Mouse (Mus musculus) midbrain, embryonic 13.5 days (tissue): ENCODE results near the gene Mrpl49. TPM values are rescaled to one million over a fixed set of nuclear protein-coding genes. Genes with fewer than 3 reads are reported as not detected.
A peak's percentile ranks its signal among the peaks of the same experiment; 100 is the strongest.

Experiments used
- ATAC-seq: fragments of 200-750 bp; cut with Nextera tagmentation; 2 replicates; pipeline ENCODE4 v1.8.0; 2017; ENCODE audit warnings: mild to moderate bottlenecking, moderate TSS enrichment, moderate library complexity
- H3K27ac ChIP-seq: fragments of 300-500 bp; sonication (generic); 2 replicates; pipeline ENCODE4 v1.5.1; 2015; ENCODE audit warnings: inconsistent platforms, mild to moderate bottlenecking, moderate library complexity
- H3K27me3 ChIP-seq: fragments of 300-500 bp; sonication (generic); 2 replicates; pipeline ENCODE4 v1.6.1; 2015; ENCODE audit warnings: mild to moderate bottlenecking, inconsistent platforms
- H3K36me3 ChIP-seq: fragments of 300-500 bp; sonication (generic); 2 replicates; pipeline ENCODE4 v1.6.1; 2015; ENCODE audit warnings: mild to moderate bottlenecking, inconsistent platforms
- H3K4me1 ChIP-seq: fragments of 300-500 bp; sonication (generic); replicated peaks from 2 replicates; pipeline ENCODE4 v1.6.1; 2015; ENCODE audit warnings: inconsistent platforms
- H3K4me2 ChIP-seq: fragments of 300-500 bp; sonication (generic); replicated peaks from 2 replicates; pipeline ENCODE4 v1.6.1; 2015; ENCODE audit warnings: moderate library complexity, mild to moderate bottlenecking, inconsistent platforms
- H3K4me3 ChIP-seq: fragments of 300-500 bp; sonication (generic); replicated peaks from 2 replicates; pipeline ENCODE4 v1.5.1; 2015; ENCODE audit warnings: mild to moderate bottlenecking, inconsistent platforms
- H3K9ac ChIP-seq: fragments of 300-500 bp; sonication (generic); replicated peaks from 2 replicates; pipeline ENCODE4 v1.6.1; 2015; ENCODE audit warnings: mild to moderate bottlenecking, inconsistent platforms
- H3K9me3 ChIP-seq: fragments of 300-500 bp; sonication (generic); 2 replicates; pipeline ENCODE4 v1.6.1; 2016; ENCODE audit warnings: mild to moderate bottlenecking, inconsistent platforms
- WGBS: fragments of 180-500 bp; shearing (Covaris S2); methylation state at CpG from one replicate; pipeline ENCODE4 v1.1.7; 2015; 5-methylcytosine and 5-hydroxymethylcytosine counted together
- polyA plus RNA-seq: library from polyadenylated mRNA; unstranded; fragments of >200 nt; fragmentation: Nextera tagmentation; extraction: Ambion mirVana; gene quantifications from 2 replicates; pipeline ENCODE4 v1.2.1, GENCODE M21; 2015

Gene Mrpl49
- polyA plus RNA-seq, 1 experiment from 2014 or later, result 73.7 TPM

DNA sequence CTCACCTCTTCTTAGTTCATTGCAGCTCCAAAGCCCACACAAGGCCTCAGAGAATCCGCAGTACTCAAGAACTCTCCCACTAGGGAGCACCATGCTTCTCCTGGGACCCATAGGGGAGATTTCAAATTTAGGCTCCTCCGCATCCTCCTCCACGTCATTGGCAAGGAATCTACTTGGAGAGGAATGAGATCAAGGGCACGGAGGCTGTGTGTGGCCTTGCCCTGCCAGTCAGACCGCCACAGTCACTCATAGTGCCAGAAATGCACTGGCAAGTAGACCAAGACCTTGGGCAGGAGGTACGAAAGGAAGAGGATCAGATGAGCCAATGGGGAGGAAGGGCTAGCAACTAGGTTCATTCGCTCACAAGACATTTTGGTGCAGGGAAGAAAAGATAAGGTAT is 33.7 kb downstream of the Mrpl49 start:
- Histone ChIP-seq H3K27ac (no peak overlapping the region), H3K9ac (no peak overlapping the region), H3K36me3 (no peaks in the 10 kb centered on the region), H3K4me1 (no peaks in the 10 kb centered on the region), H3K4me2 (no peak overlapping the region), H3K9me3 (no peaks in the 10 kb centered on the region), H3K4me3 (no peak overlapping the region), H3K27me3 (no peaks in the 10 kb centered on the region)
- 85% methylated on average over 7 of the region's 7 CpGs for WGBS
- no peak for ATAC-seq

DNA sequence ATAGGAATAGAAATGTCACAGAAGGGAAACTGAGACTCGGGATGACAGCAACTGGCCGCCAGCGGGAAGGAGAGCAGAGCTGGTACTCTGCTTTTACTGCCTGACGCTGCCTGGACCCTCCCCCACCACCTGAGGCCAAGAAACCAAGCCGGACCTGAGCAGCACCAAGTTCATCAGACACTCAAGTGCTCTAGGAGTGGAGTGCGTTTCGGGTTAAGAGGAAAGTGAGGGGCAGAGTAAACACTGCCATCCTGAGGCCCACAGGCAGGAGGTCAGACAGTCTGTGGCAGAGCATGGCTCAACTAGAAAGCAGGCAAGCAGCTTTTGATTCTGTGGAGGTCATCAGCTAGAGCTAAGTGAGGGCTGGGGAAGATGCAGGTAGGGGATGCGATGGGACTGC is 34.5 kb downstream of the Mrpl49 start:
- WGBS, result 73% methylated on average over 8 of the region's 8 CpGs
- no peak for ATAC-seq
- no peaks in the 10 kb centered on the region for H3K27me3 ChIP-seq

DNA sequence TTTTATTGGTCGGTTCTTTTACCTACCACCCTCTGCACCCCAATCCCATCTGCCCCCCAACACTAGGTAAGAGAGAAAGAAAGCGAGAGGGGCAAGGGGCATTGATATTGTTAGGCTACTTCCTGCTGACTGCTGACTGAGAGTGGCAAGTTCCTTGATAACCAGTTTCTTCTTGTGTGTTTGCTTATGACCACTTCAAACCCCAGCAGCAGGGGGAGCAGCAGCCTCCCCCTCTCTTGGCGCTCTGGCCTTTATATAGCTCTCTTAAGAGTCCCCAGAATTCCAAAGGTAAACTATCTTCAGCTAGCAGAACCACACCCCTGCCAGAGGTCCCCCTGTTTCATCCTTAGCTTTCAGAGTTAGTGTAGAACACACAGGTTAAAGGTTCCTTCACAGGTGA is 37.3 kb downstream of the Mrpl49 start:
- no peaks in the 10 kb centered on the region for H3K36me3 ChIP-seq
- no peak overlapping the region for H3K9ac ChIP-seq
- H3K4me2 ChIP-seq, result no peak overlapping the region
- peaks cover 21% of the 10 kb centered on the region for H3K27me3 ChIP-seq
- H3K4me1 ChIP-seq, result peaks cover 10% of the 10 kb centered on the region
- no peaks in the 10 kb centered on the region for H3K9me3 ChIP-seq
- no peak overlapping the region for H3K4me3 ChIP-seq
- 56% methylated on average over 3 of the region's 3 CpGs for WGBS
- no peak for ATAC-seq
- H3K27ac ChIP-seq, result no peak overlapping the region

More for the DNA sequence above, 34.5 kb downstream of the Mrpl49 start:
- Histone ChIP-seq H3K27ac (no peak overlapping the region), H3K4me3 (no peak overlapping the region), H3K4me1 (no peaks in the 10 kb centered on the region), H3K9me3 (no peaks in the 10 kb centered on the region), H3K9ac (no peak overlapping the region; the same call in 1 of the 2 replicates), H3K36me3 (no peaks in the 10 kb centered on the region), H3K4me2 (no peak overlapping the region)

GRCm38 (mm10) chr19:6018142-6019089 is 39.2 kb downstream of the Mrpl49 start:
- 33% methylated on average over 15 of the region's 15 CpGs for WGBS
- Histone ChIP-seq H3K4me3 (no peak overlapping the region), H3K9ac (no peak overlapping the region), H3K9me3 (no peaks in the 10 kb centered on the region), H3K27ac (no peak overlapping the region), H3K27me3 (peaks cover 34% of the 10 kb centered on the region), H3K36me3 (no peaks in the 10 kb centered on the region), H3K4me1 (peaks cover 16% of the 10 kb centered on the region), H3K4me2 (no peak overlapping the region)
- no peak for ATAC-seq

DNA sequence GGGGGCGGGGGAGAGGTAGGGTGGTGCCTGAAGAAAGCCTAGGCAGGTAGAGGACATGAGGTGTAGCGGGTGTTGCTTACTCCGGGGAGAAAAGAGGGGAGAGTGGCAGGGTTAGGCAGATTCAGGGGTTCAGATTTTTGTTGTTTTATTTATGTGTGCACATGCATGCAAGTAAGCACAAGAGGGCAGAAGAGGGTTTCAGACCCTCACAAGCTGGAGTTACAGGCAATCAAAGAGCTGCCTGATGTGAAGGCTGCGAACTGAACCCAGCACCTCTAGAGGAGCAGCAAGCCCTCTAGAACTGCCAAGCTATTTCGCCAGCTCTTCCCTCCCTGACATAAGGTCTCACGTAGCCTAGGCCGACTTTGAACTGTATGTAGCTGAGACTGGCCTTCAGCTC is 41.1 kb downstream of the Mrpl49 start:
- Histone ChIP-seq H3K4me2 (no peak overlapping the region), H3K9me3 (no peaks in the 10 kb centered on the region), H3K27me3 (peaks cover 34% of the 10 kb centered on the region), H3K27ac (no peak overlapping the region), H3K36me3 (no peaks in the 10 kb centered on the region), H3K9ac (no peak overlapping the region), H3K4me3 (no peak overlapping the region), H3K4me1 (peaks cover 16% of the 10 kb centered on the region)
- WGBS, result 39% methylated on average over 7 of the region's 7 CpGs
- no peak for ATAC-seq

- no peaks in the 10 kb centered on the region for H3K9me3 ChIP-seq
- peak within 1 kb of the TSS; percentile 72 for H3K9ac ChIP-seq
- peak within 1 kb of the TSS; percentile 89 for H3K4me2 ChIP-seq
- peaks cover 16% of the 10 kb centered on the region for H3K4me1 ChIP-seq
- H3K4me3 ChIP-seq, result peak within 1 kb of the TSS; percentile 49
- no peaks in the 10 kb centered on the region for H3K36me3 ChIP-seq
- peaks cover 34% of the 10 kb centered on the region for H3K27me3 ChIP-seq
- WGBS, result 3% methylated on average over 39 of the region's 40 CpGs
- peak; percentile 86 for ATAC-seq
- no peak within 1 kb of the TSS for H3K27ac ChIP-seq
These were observed 41.9 kb downstream of the Mrpl49 start, which contains the start of gene Capn1 for GRCm38 (mm10) chr19:6015511-6016315. Capn1 (minus strand) TSS chr19:6015897.

DNA sequence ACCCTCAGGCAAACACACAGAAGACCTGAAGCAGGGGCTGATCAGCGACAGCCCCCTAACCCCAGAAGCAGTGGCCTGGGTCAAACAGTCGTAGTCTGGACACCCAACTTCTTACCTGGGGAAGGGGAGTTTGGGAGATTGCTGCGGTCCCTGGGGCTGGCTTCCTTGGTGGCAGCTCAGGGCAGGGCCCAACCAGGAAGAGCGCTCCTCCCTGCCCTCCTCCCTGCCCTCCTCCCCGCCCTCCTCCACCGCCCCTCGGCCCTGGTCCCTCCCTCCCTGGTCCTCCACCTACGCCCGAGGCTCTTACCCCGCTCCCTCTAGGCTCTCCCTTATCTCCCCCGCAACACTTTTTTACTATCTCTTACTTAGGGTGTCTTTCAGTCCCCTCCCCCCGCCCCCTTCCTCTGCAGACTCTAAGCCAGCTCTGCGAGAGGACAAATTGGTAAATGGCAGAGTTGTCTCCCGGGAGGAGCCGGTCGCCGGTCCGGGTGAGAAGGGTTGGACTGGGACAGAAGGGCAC is 42.5 kb downstream of the Mrpl49 start:
- Histone ChIP-seq H3K9ac (peak overlapping the region; percentile 72), H3K27me3 (peaks cover 34% of the 10 kb centered on the region), H3K36me3 (no peaks in the 10 kb centered on the region), H3K4me2 (peak overlapping the region; percentile 89), H3K9me3 (no peaks in the 10 kb centered on the region), H3K4me3 (peak overlapping the region; percentile 49), H3K27ac (no peak overlapping the region), H3K4me1 (peaks cover 16% of the 10 kb centered on the region)
- whole genome bisulfite sequencing, result 1% methylated on average over 15 of the region's 18 CpGs
- peak; percentile 56 for ATAC-seq

- ATAC-seq, result no peak
- Histone ChIP-seq H3K4me3 (no peak overlapping the region), H3K27ac (no peak overlapping the region), H3K9ac (no peak overlapping the region), H3K4me1 (peaks cover 16% of the 10 kb centered on the region), H3K4me2 (no peak overlapping the region), H3K9me3 (no peaks in the 10 kb centered on the region), H3K27me3 (peaks cover 34% of the 10 kb centered on the region), H3K36me3 (no peaks in the 10 kb centered on the region)
- WGBS, result 89% methylated on average over 10 of the region's 10 CpGs
These were observed 43.9 kb downstream of the Mrpl49 start for GRCm38 (mm10) chr19:6013691-6014090.

DNA sequence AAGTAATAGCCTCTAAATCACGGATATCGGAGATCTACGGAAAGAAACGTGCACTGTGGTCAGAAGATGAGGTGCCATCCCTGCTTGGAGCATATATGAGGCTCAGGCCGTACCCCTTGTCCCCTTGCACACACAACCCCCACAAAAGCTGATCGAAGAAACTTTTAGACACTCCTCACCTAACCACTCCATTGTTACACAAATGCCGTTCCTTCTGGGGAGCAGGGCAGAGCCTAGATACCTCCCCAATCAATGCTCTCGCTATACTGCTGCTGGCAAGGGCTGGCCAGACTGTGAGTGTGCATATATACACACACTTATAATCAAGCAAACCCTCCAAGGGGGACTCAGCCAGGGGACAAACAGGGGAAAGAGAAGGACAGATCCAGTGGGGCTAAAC is 48.4 kb downstream of the Mrpl49 start:
- H3K9me3 ChIP-seq, result no peaks in the 10 kb centered on the region
- no peaks in the 10 kb centered on the region for H3K4me1 ChIP-seq
- H3K27ac ChIP-seq, result no peak overlapping the region
- no peak overlapping the region for H3K4me2 ChIP-seq
- no peaks in the 10 kb centered on the region for H3K36me3 ChIP-seq
- ATAC-seq, result no peak
- H3K9ac ChIP-seq, result no peak overlapping the region
- 72% methylated on average over 8 of the region's 8 CpGs for WGBS
- peaks cover 4% of the 10 kb centered on the region for H3K27me3 ChIP-seq
- no peak overlapping the region for H3K4me3 ChIP-seq

GRCm38 (mm10) chr19:6007013-6007412 is 50.6 kb downstream of the Mrpl49 start:
- no peak overlapping the region for H3K4me3 ChIP-seq
- 88% methylated on average over 13 of the region's 13 CpGs for WGBS
- H3K27ac ChIP-seq, result no peak overlapping the region
- no peak overlapping the region for H3K4me2 ChIP-seq
- H3K9me3 ChIP-seq, result no peaks in the 10 kb centered on the region
- no peak overlapping the region for H3K9ac ChIP-seq
- H3K27me3 ChIP-seq, result no peaks in the 10 kb centered on the region
- no peaks in the 10 kb centered on the region for H3K4me1 ChIP-seq
- no peak for ATAC-seq
- no peaks in the 10 kb centered on the region for H3K36me3 ChIP-seq

DNA sequence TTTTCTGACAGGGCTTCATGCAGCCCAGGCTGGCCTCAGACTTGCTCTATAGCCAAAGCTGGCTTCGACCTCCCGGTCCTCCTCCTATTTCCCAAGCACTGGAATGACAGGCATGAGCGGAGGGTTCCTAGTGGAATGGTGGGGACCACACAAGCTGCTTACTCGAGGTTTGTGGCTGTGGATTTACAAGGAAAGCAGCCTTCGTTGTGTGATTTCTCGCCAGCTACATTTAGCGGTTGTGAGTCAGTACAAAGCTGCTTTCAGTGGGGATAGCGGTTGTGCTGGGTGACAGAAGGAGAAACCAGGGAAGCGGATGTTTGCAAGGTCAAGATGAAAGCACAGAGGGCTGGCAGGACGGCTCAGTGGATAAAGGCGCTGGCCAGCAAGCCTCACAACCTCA is 52.0 kb downstream of the Mrpl49 start:
- no peak for ATAC-seq
- H3K4me3 ChIP-seq, result no peak overlapping the region
- H3K27me3 ChIP-seq, result no peaks in the 10 kb centered on the region
- no peak overlapping the region for H3K4me2 ChIP-seq
- WGBS, result 58% methylated on average over 11 of the region's 11 CpGs
- H3K9me3 ChIP-seq, result no peaks in the 10 kb centered on the region
- no peaks in the 10 kb centered on the region for H3K36me3 ChIP-seq
- no peaks in the 10 kb centered on the region for H3K4me1 ChIP-seq
- no peak overlapping the region for H3K9ac ChIP-seq
- H3K27ac ChIP-seq, result no peak overlapping the region
